Comparison of ENCODE assay signal across 7 mouse cellular contexts in genomic region chr2:167219154-167219775, GRCm38 (mm10). TPM values are rescaled to one million over a fixed set of nuclear protein-coding genes. Genes with fewer than 3 reads are reported as not detected.
DNase-seq lines count a peak whose midpoint lies in the region; ATAC-seq and TF ChIP-seq lines count a peak whose summit lies in the region.

No protein-coding gene starts in this region.

- WGBS in intestine, postnatal 0 days = 37% methylated on average over 8 of the region's 8 CpGs
- 44% methylated on average over 8 of the region's 8 CpGs for WGBS in midbrain, embryonic 15.5 days
- 38% methylated on average over 8 of the region's 8 CpGs for whole genome bisulfite sequencing in spleen, adult 2 months

- H3K27me3 ChIP-seq in intestine, postnatal 0 days (replicated peaks; ENCODE audit: control insufficient read depth, insufficient read depth, low read length) = no peaks in the 10 kb centered on the region
- no peaks in the 10 kb centered on the region for H3K27me3 ChIP-seq in midbrain, embryonic 15.5 days (replicated peaks)
- H3K27me3 ChIP-seq in spleen, adult 2 months (ENCODE audit: control insufficient read depth, insufficient read depth, low read length) = no peaks in the 10 kb centered on the region

- H3K27ac ChIP-seq in intestine, postnatal 0 days (ENCODE audit: low read depth, low read length) = no peak overlapping the region
- H3K27ac ChIP-seq in midbrain, embryonic 15.5 days = no peak overlapping the region
- H3K27ac ChIP-seq in spleen, adult 2 months (ENCODE audit: insufficient read depth, low read length) = no peak overlapping the region

- TF ChIP-seq POLR2A in spleen, adult 2 months (IDR thresholded peaks at IDR 0.05; ENCODE audit: low read depth, low read length) = no peak

- intact Hi-C loops in left cerebral cortex, postnatal 25 days (cut with DNase I) = loop anchor here (1.0 to 2.0 kb wide), 2 partner anchors 106 to 147 kb away; no protein-coding TSS in a partner anchor

- no peak overlapping the region for H3K4me3 ChIP-seq in intestine, postnatal 0 days (ENCODE audit: low read depth, low read length)
- H3K4me3 ChIP-seq in midbrain, embryonic 15.5 days = no peak overlapping the region
- H3K4me3 ChIP-seq in spleen, adult 2 months (ENCODE audit: extremely low read depth, insufficient read depth, insufficient read length) = no peak overlapping the region

- no peaks in the 10 kb centered on the region for H3K4me1 ChIP-seq in intestine, postnatal 0 days (replicated peaks; ENCODE audit: control insufficient read depth, insufficient read depth, low read length)
- H3K4me1 ChIP-seq in midbrain, embryonic 15.5 days = peaks cover 3% of the 10 kb centered on the region
- H3K4me1 ChIP-seq in spleen, adult 2 months (ENCODE audit: control insufficient read depth, insufficient read depth, insufficient read length) = no peaks in the 10 kb centered on the region

- H3K36me3 ChIP-seq in intestine, postnatal 0 days (ENCODE audit: control insufficient read depth, insufficient read depth) = no peaks in the 10 kb centered on the region
- H3K36me3 ChIP-seq in midbrain, embryonic 15.5 days (replicated peaks) = no peaks in the 10 kb centered on the region
- H3K36me3 ChIP-seq in spleen, adult 2 months (ENCODE audit: control insufficient read depth, insufficient read depth, low read length) = no peaks in the 10 kb centered on the region

- peak; percentile 65 for ATAC-seq in intestine, postnatal 0 days
- ATAC-seq in midbrain, embryonic 15.5 days (replicated peaks) = peak; percentile 87

- H3K4me2 ChIP-seq in intestine, postnatal 0 days (replicated peaks; ENCODE audit: low read depth) = no peak overlapping the region
- peak overlapping the region; percentile 33 for H3K4me2 ChIP-seq in midbrain, embryonic 15.5 days

- H3K9ac ChIP-seq in intestine, postnatal 0 days (ENCODE audit: low read depth, low read length) = no peak overlapping the region
- H3K9ac ChIP-seq in midbrain, embryonic 15.5 days = 0 out of 2 replicates have a peak overlapping the region, but pooled peaks have one; percentile 27

- TF ChIP-seq CTCF in intestine, postnatal 0 days (IDR thresholded peaks at IDR 0.05; ENCODE audit: low read depth) = peak; percentile 99
- peak; percentile 88; the same call in 1 of the 2 replicates for TF ChIP-seq CTCF in spleen, adult 2 months (IDR thresholded peaks at IDR 0.05; ENCODE audit: extremely low read depth, insufficient read depth, insufficient read length, insufficient replicate concordance)

- DNase-seq in adrenal gland, adult 18-20 months (ENCODE audit: low spot score in 2 of 2) = peak; percentile 78 to 85
- DNase-seq in cerebellum, postnatal 4 days (ENCODE audit: low spot score in 2 of 2) = peak; percentile 79 to 89
- peak; percentile 54 to 66 for DNase-seq in gastrocnemius, adult 8-10 months (ENCODE audit: low spot score in 2 of 2)
- peak; percentile 90 to 95 for DNase-seq in left cerebral cortex, postnatal 25 days (ENCODE audit: low spot score in 2 of 2)
- DNase-seq in spleen, adult 2 months (ENCODE audit: low read depth in 1 of 2, low spot score in 2 of 2) = peak; percentile 46 to 72

- no peaks in the 10 kb centered on the region for H3K9me3 ChIP-seq in intestine, postnatal 0 days (ENCODE audit: control insufficient read depth)
- H3K9me3 ChIP-seq in midbrain, embryonic 15.5 days = no peaks in the 10 kb centered on the region

RNA-seq across cellular contexts. Expression of gene Ptgis, which starts 21.1 kb away (rescaled TPM):
- 10 to 100 TPM; 19.3 to 31.8 TPM for total RNA-seq in adrenal gland, adult 18-20 months (2021)
- 1 to 10 TPM; 1.1 to 3.3 (median 1.9) TPM for total RNA-seq in gastrocnemius, adult 8-10 months (2022)
- 8.9 and 9.5 TPM in 2 replicates for polyA plus RNA-seq in intestine, postnatal 0 days (2015; fragmentation: Nextera tagmentation; extraction: Ambion mirVana)
- total RNA-seq in left cerebral cortex, postnatal 25 days (2021) = 1 to 10 TPM; 1.6 to 2.7 TPM
- polyA plus RNA-seq in midbrain, embryonic 15.5 days (2015; fragmentation: Nextera tagmentation; extraction: Ambion mirVana) = 4.3 and 4.8 TPM in 2 replicates
- 6.4 and 12.9 TPM in 2 replicates for polyA plus RNA-seq in spleen, adult 2 months (2012; rRNA removed)

RNA-seq across cellular contexts. Expression of gene Kcnb1, which starts 29.3 kb away (rescaled TPM):
- total RNA-seq in adrenal gland, adult 18-20 months (2021) = 10 to 100 TPM; 17.6 to 46.0 TPM
- 10 to 100 TPM; 15.8 to 28.1 (median 25.7) TPM for total RNA-seq in gastrocnemius, adult 8-10 months (2022)
- polyA plus RNA-seq in intestine, postnatal 0 days (2015; fragmentation: Nextera tagmentation; extraction: Ambion mirVana) = 1.1 and 1.6 TPM in 2 replicates
- 100 to 1,000 TPM; 192 to 207 TPM for total RNA-seq in left cerebral cortex, postnatal 25 days (2021)
- 3.3 and 3.5 TPM in 2 replicates for polyA plus RNA-seq in midbrain, embryonic 15.5 days (2015; fragmentation: Nextera tagmentation; extraction: Ambion mirVana)
- polyA plus RNA-seq in spleen, adult 2 months (2012; rRNA removed) = 1.3 and 1.7 TPM in 2 replicates

Comparison
In these comparisons a context has a peak if more than half of its experiments do, and no peak if none do; other contexts are left out.
1. RNA of gene Ptgis, which starts 21.1 kb away (total RNA-seq): 19.3 to 31.8 TPM in adrenal gland, adult 18-20 months; 1.1 to 3.3 TPM in gastrocnemius, adult 8-10 months and 1.6 to 2.7 TPM in left cerebral cortex, postnatal 25 days; every median in the first group is over 4 times any median in the second.
2. RNA of gene Kcnb1, which starts 29.3 kb away (total RNA-seq): 192 to 207 TPM in left cerebral cortex, postnatal 25 days; 17.6 to 46.0 TPM in adrenal gland, adult 18-20 months and 15.8 to 28.1 TPM in gastrocnemius, adult 8-10 months; every median in the first group is over 4 times any median in the second.
3. Peak in every context shown above with its lines, with median percentiles within 50 percentile points of each other: DNase-seq.